Mouse (Mus musculus) adrenal gland, adult 8-10 months (tissue): Measurements from ENCODE around the gene 2410015M20Rik. TPM values are rescaled to one million over a fixed set of nuclear protein-coding genes. Genes with fewer than 3 reads are reported as not detected.

Experiments
- DNase-seq: peaks from one replicate; pipeline ENCODE4 v3.0.0; 2022
- total RNA-seq, 4 experiments: library from RNA; stranded (reverse); gene quantifications; 2 replicates each; pipeline ENCODE4 v1.2.4; 2022

The 2410015M20Rik gene
- total RNA-seq, 4 experiments from 2014 or later = 245 to 323 (median 277) TPM

DNA sequence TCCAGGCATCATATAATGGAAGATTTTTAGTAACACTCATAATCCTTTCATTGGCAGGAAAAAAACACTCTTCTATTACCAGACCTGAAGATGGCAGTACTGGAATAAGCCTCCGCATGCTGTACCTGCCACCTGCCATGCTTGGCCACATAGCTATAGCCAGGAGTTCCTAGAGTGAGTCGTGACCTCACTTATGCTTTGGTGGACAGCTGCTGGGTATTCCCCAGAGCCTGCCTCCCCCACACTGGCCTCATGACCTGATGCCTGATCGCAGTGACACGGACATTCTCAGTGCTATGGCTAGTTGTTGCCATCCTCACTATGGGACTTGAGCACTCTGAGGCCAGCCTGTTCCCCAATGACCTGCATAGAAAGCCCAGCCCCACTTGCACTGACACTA lies 39.3 kb downstream of the 2410015M20Rik start:
- DNase-seq = no peak

DNA sequence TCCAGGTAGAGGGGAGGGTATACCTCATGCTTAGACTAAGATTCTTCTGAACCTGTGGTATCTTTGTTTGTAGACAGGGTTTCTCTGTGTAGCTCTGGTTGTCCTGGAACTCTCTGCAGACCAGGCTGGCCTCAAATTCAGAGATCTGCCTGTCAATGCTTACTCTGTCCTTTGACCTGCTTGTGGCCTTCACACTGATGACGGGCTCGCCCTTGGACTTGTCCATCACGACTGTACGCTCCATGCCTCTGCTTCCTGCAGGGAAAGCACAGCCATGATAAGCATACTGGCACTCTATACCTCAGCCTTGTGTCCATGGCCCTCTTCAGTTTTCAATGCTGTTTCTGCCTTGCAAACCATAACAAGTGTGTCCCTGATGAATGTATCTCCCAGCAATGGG lies 42.2 kb downstream of the 2410015M20Rik start:
- no peak for DNase-seq

DNA sequence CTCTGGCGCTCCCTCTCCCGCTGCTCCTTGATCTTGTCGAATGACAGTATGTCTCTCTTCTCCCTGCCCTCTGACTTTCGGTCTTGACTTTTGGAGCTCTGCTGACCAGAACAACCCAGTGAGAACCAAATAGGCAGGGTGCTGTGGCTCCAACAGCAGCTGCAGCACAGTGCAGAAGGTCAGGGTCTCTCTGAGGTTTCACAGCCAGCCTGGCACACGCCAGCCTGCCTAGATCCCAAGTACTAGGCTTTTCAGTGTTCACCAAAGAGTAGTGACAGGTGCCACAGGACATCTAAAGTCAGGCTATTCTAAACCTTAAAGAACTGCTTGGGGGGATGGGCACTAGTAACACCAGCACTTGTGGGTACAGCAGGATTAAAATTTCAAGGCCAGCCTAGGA lies 42.7 kb downstream of the 2410015M20Rik start:
- no peak for DNase-seq

DNA sequence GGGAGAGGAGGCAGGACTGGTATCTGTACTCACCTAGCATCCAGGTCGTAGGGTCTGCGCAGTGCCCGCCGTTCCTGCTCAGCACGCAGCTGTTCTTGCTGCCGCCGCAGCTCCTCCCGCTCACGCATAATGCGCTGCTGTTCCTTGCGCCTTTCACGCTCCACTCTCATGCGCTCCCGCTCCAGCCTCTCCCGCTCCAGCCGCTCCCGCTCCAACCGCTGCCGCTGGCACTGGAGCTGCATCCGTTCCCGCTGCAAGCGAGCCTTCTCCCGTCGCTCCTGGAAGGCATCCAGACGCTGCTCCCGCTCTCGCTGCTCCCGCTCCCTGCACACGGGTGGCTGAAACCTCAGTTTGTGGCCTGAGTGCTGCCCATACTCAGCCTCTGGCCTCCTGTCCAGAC lies 43.3 kb downstream of the 2410015M20Rik start:
- no peak for DNase-seq

DNA sequence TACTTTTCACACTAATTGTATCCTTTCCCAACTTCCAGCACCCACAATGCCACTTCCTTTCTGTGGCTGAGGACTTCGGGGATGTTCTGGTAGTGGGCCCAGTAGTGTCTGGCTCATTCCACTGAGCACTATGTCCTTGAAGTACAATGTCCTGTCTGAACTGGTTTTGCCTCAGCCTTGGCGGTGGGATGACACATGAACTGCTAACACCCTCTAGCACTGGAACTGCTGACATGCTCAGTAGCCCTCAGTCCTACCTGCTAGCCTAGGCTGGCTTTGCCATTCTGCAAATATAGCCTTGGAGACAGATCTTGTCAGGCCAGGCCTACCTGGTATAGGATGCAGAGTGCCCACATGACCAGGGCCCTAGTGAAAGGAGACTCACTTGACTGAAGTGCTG lies 47.7 kb downstream of the 2410015M20Rik start:
- peak; percentile 59 for DNase-seq

DNA sequence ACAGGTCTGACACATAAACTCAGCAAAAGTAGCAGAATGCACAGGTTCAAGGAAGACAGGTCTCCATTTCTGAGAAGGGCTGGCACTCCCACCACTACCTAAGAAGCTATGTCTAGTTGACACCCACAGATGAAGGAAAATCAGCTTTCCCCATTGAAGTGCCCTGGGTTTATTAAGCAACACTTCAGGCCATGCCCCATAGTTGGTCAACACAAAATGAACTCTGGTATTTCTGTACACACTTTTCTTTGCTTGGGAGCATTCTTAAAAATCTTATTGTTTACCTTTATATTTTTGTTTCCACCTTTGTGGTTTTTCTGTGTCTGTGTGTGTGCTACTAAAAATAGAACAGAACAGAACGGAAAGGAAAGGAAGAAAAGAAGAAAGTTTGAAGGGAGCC lies 49.4 kb downstream of the 2410015M20Rik start:
- no peak for DNase-seq

DNA sequence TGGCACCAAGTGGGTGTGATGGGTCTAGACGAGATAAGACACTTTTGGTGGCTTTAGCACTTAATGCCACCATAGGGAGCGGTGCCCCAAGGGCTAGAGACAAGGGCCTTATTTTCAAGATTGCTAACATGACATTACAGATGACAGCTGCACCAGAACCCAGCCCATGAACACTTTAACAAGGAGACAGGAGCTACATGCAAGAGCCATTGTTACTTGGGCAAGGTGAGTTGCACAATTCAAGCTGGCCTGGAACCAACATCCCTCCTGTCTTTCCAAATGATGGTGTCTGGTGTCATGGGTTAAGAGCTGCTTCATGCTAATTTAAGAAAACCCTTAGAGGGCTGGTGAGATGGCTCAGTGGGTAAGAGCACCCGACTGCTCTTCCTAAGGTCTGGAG lies 50.2 kb downstream of the 2410015M20Rik start:
- DNase-seq = no peak

DNA sequence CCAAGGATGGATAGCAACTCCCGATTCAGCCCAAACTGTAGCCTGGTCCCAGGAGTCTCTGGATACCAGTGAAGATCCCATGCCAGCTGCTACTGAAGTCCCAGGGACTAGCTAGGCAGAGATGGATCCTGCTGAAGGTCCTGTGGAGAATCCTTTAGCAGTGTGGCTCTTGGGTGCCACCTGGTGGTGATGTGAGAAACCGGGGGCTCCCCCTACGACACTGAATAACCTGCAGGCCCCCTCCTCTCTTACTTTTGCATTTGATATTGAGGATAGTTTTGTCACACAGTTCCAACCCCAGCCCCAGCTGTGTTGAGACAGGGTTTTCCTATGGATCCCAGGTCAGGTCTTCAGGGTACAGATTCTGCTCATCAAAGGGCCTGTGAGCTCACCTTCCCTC lies 51.1 kb downstream of the 2410015M20Rik start:
- peak; percentile 40 for DNase-seq

Other genes with a start within 250 kb of the 2410015M20Rik start
- 100 to 1,000 TPM; 253 to 392 (median 313) TPM for gene Ptprs, start 133.3 kb downstream of the 2410015M20Rik start, total RNA-seq
- not detected for gene Znrf4, start 97.3 kb downstream of the 2410015M20Rik start, total RNA-seq
- gene Gm20219, start 55.4 kb downstream of the 2410015M20Rik start, total RNA-seq = 1 to 10 TPM in 2 of 4 experiments, under 1 TPM in 2; 0.73 to 2.1 (median 1.1) TPM
- 100 to 1,000 TPM in 3 of 4 experiments, 10 to 100 TPM in 1; 79.7 to 193 (median 154) TPM for gene Safb2, start 25.2 kb downstream of the 2410015M20Rik start, total RNA-seq
- gene Safb, start 24.9 kb downstream of the 2410015M20Rik start, total RNA-seq = 100 to 1,000 TPM in 3 of 4 experiments, 10 to 100 TPM in 1; 87.8 to 184 (median 132) TPM
- gene Rpl36, start 3.6 kb upstream of the 2410015M20Rik start, total RNA-seq = 100 to 1,000 TPM; 674 to 792 (median 703) TPM
- 100 to 1,000 TPM; 574 to 853 (median 690) TPM for gene Lonp1, start 17.1 kb upstream of the 2410015M20Rik start, total RNA-seq
- gene Catsperd, start 18.4 kb upstream of the 2410015M20Rik start, total RNA-seq = 1 to 10 TPM; 3.2 to 4.5 (median 3.4) TPM
- gene Ranbp3, start 63.5 kb upstream of the 2410015M20Rik start, total RNA-seq = 10 to 100 TPM; 80.2 to 92.3 (median 84.3) TPM
- gene Ndufa11, start 108.0 kb upstream of the 2410015M20Rik start, total RNA-seq = 100 to 1,000 TPM; 176 to 281 (median 205) TPM
- gene Vmac, start 108.3 kb upstream of the 2410015M20Rik start, total RNA-seq = 10 to 100 TPM; 31.6 to 47.2 (median 41.6) TPM
- gene Nrtn, start 147.8 kb upstream of the 2410015M20Rik start, total RNA-seq = 1 to 10 TPM; 3.6 to 5.6 (median 4.9) TPM
- 10 to 100 TPM; 37.4 to 58.6 (median 47.0) TPM for gene Dus3l, start 155.0 kb upstream of the 2410015M20Rik start, total RNA-seq
- 1 to 10 TPM in 1 of 4 experiments, under 1 TPM in 3; 0.28 to 1.4 (median 0.53) TPM for gene Prr22, start 160.5 kb upstream of the 2410015M20Rik start, total RNA-seq
- gene Rfx2, start 221.2 kb upstream of the 2410015M20Rik start, total RNA-seq = 1 to 10 TPM; 5.5 to 9.5 (median 6.8) TPM